Mouse (Mus musculus) olfactory bulb, adult 2 months (tissue): ENCODE results near the gene Tradd. TPM values are rescaled to one million over a fixed set of nuclear protein-coding genes. Genes with fewer than 3 reads are reported as not detected.
"Not testable (repeated sequence)": the region's sequence is repeated elsewhere in the genome, so short reads cannot be mapped to it uniquely, and the experiment has no call there.

Experiments used
- H3K27ac ChIP-seq: fragments of 200-500 bp; 2 replicates; pipeline ENCODE4 v1.5.1; 2012; ENCODE audit warnings: low read depth, low read length; ENCODE audit not compliant: insufficient read depth
- H3K4me1 ChIP-seq: fragments of 200-500 bp; 2 replicates; pipeline ENCODE4 v1.6.1; 2012; ENCODE audit warnings: low read length; ENCODE audit not compliant: control insufficient read depth, insufficient read depth
- H3K4me3 ChIP-seq: fragments of 200-500 bp; 2 replicates; pipeline ENCODE4 v1.5.1; 2012; ENCODE audit warnings: mild to moderate bottlenecking, low read depth, low read length, moderate library complexity; ENCODE audit not compliant: insufficient read depth
- CTCF ChIP-seq: fragments of 200-500 bp; IDR thresholded peaks from 2 replicates; pipeline ENCODE4 v1.5.1; 2012; ENCODE audit warnings: low read depth, mild to moderate bottlenecking, low read length, moderate library complexity; ENCODE audit not compliant: insufficient read depth
- POLR2A ChIP-seq: fragments of 200-500 bp; IDR thresholded peaks from 2 replicates; pipeline ENCODE4 v1.6.1; 2012; ENCODE audit warnings: mild to moderate bottlenecking, low read depth, low read length, moderate library complexity; ENCODE audit not compliant: insufficient read depth
- WGBS: fragments of 180-500 bp; shearing (Covaris S2); methylation state at CpG from one replicate; pipeline ENCODE4 v1.1.7; 2018; 5-methylcytosine and 5-hydroxymethylcytosine counted together
- polyA plus RNA-seq: library from polyadenylated mRNA; stranded (reverse); fragments of >200 nt; gene quantifications from 2 replicates; pipeline ENCODE4 v1.2.4, GENCODE M21; 2012; ENCODE audit warnings: low replicate concordance; ENCODE audit not compliant: missing spikeins, insufficient read depth, insufficient read length

The Tradd gene
- polyA plus RNA-seq, 1 experiment: not detected

GRCm38 (mm10) chr8:105295895-105296573, 31.6 kb upstream of the Tradd start, which contains the start of gene Exoc3l:
TSS of gene Exoc3l (minus strand) at chr8:105296101.
- no peak within 1 kb of the TSS for H3K4me3 ChIP-seq
- WGBS: 75% methylated on average over 11 of the region's 11 CpGs
- no peak for TF ChIP-seq CTCF
- TF ChIP-seq POLR2A: no peak
- H3K4me1 ChIP-seq: peaks cover 9% of the 10 kb centered on the region
- H3K27ac ChIP-seq: no peak within 1 kb of the TSS

- H3K4me1 ChIP-seq: peaks cover 15% of the 10 kb centered on the region
- WGBS: 75% methylated on average over 11 of the region's 11 CpGs
- no peak overlapping the region for H3K4me3 ChIP-seq
- no peak for TF ChIP-seq POLR2A
- no peak for TF ChIP-seq CTCF
- H3K27ac ChIP-seq: no peak overlapping the region
These were observed 30.8 kb upstream of the Tradd start for GRCm38 (mm10) chr8:105295256-105295655.

GRCm38 (mm10) chr8:105294776-105295175, 30.4 kb upstream of the Tradd start:
- TF ChIP-seq POLR2A (no peak), CTCF (no peak)
- Histone ChIP-seq H3K4me1 (peaks cover 20% of the 10 kb centered on the region), H3K4me3 (no peak overlapping the region), H3K27ac (no peak overlapping the region)
- WGBS: 75% methylated on average over 9 of the region's 9 CpGs

- peaks cover 22% of the 10 kb centered on the region for H3K4me1 ChIP-seq
- WGBS: 72% methylated on average over 19 of the region's 19 CpGs
- H3K4me3 ChIP-seq: no peak overlapping the region
- H3K27ac ChIP-seq: no peak overlapping the region
- no peak for TF ChIP-seq POLR2A
- no peak for TF ChIP-seq CTCF
These were observed 29.0 kb upstream of the Tradd start for GRCm38 (mm10) chr8:105293405-105293804.

- Histone ChIP-seq H3K4me1 (peaks cover 19% of the 10 kb centered on the region), H3K27ac (no peak overlapping the region), H3K4me3 (no peak overlapping the region)
- 87% methylated on average over 7 of the region's 7 CpGs for WGBS
- no peak for TF ChIP-seq POLR2A
- TF ChIP-seq CTCF: no peak
These were observed 28.1 kb upstream of the Tradd start for GRCm38 (mm10) chr8:105292471-105292870.

- H3K27ac ChIP-seq: not testable (repeated sequence)
- WGBS: 67% methylated on average over 3 of the region's 3 CpGs
These were observed 27.4 kb upstream of the Tradd start for GRCm38 (mm10) chr8:105291802-105292201.

GRCm38 (mm10) chr8:105291364-105291763, 27.0 kb upstream of the Tradd start:
- H3K4me1 ChIP-seq: peaks cover 22% of the 10 kb centered on the region
- 90% methylated on average over 8 of the region's 8 CpGs for WGBS

More at GRCm38 (mm10) chr8:105291802-105292201, 27.4 kb upstream of the Tradd start:
- not testable (repeated sequence) for H3K4me3 ChIP-seq
- H3K4me1 ChIP-seq: peaks cover 19% of the 10 kb centered on the region

GRCm38 (mm10) chr8:105290554-105291314, 26.3 kb upstream of the Tradd start:
- Histone ChIP-seq H3K4me1 (peaks cover 22% of the 10 kb centered on the region), H3K4me3 (peak overlapping the region; percentile 73; the same call in 1 of the 2 replicates), H3K27ac (no peak overlapping the region)
- peak; percentile 69 for TF ChIP-seq CTCF
- no peak for TF ChIP-seq POLR2A
- 12% methylated on average over 31 of the region's 31 CpGs for WGBS

More at GRCm38 (mm10) chr8:105291364-105291763, 27.0 kb upstream of the Tradd start:
- H3K27ac ChIP-seq, H3K4me3 ChIP-seq: not testable (repeated sequence)

GRCm38 (mm10) chr8:105289805-105290460, 25.5 kb upstream of the Tradd start, which contains the start of gene 4931428F04Rik:
TSS of gene 4931428F04Rik (minus strand) at chr8:105289864.
- Histone ChIP-seq H3K4me1 (peaks cover 22% of the 10 kb centered on the region), H3K4me3 (peak within 1 kb of the TSS; percentile 73), H3K27ac (peak within 1 kb of the TSS; percentile 78)
- 3% methylated on average over 43 of the region's 43 CpGs for WGBS
- TF ChIP-seq POLR2A (no peak), CTCF (no peak)
